Mouse (Mus musculus) common myeloid progenitor, adult 5-6 weeks (primary cell): Measurements from ENCODE around the gene Gm17509. TPM values are rescaled to one million over a fixed set of nuclear protein-coding genes. Genes with fewer than 3 reads are reported as not detected.

ENCODE experiments used
- ATAC-seq: replicated peaks from 2 replicates; pipeline ENCODE4 v1.8.0; 2016; ENCODE audit warnings: low read depth, mild to moderate bottlenecking, moderate TSS enrichment, inconsistent platforms; ENCODE audit not compliant: poor library complexity, severe bottlenecking
- total RNA-seq: library from RNA; stranded (forward); fragments of 200-1000, 187-1606 nt; gene quantifications from 2 replicates; pipeline ENCODE4 v1.2.3, GENCODE M21; 2017

Gm17509 gene
- total RNA-seq: 0.24 and 0.27 TPM in 2 replicates

DNA sequence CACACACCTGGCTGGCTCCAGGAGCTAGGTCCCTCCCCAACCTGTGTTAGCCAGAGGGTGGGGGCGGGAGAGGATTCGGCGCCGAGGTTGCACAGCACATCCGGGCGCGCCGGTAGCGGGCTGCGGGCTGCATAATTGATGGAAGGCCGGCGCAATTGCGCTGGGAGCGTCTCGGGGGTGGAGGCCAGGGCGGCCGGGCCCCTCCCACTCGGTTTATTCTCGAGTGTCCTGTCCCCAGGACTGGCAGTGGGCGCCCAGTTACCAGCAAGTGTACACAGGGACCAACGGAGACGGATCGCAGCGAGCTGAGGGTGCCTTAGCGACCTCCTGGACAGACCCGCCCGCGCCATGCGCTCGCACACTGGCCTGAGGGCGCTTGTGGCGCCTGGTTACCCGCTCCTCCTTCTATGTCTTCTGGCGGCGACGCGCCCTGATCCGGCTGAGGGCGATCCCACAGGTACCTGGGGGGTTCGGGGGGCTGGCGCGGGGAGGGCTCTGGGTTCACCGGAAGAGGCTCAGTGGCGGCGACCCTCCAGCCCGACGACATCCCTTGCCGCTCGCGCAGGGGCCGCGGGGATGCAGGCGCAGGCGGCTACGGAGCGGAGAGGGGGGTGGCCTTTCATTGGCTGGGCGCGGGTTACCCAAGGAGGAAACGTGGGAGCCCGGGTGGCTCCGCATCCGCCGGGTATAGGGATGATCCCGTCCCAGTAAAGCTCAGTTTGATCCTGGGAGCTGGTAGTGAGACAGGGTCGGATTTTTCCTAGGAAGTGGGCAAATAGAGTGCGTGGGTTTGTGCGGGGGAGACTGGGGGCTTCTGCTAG is at the start of gene Gm17509:
TSS of gene Gm17509 (minus strand) at position 575 of the 821 bp plus-strand sequence.
- ATAC-seq: peak; percentile 64

DNA sequence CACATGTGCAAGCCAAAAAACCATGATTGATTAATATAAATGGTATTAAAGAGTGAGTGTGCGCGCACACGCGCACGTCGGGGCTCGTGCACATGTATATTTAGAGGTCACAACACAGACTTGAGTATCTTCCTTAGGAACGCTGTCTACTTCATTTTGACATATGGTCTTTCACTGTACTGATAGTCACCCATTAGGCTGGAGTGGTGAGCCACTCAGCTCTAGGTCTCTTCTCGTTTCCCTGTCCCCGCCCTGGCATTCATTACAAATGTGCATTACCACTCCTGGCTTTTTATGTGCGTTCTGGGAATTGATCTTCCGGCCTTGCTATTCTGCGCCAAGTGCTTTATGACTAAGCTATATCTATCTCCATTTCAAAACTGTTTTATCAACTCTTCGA is 47.1 kb upstream of the Gm17509 start:
- ATAC-seq: no peak

DNA sequence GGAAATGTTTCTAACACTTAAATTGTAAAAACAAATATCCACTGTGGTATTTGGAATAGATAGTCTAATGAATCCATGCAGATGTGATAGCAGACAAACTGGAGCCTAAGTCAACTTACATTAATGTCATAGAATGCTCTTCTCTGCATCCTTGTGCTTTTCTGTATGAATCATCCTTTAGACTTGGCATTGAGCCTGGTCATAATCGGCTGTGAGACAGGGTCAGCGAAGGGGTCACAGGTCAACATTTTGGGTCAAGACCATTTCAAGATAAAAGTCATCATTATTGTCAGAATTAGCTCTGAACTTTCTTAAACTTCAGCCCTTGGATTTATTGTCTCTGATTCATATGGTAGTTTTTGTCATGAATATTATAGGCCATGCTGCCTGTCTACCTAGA is 45.3 kb upstream of the Gm17509 start:
- no peak for ATAC-seq

DNA sequence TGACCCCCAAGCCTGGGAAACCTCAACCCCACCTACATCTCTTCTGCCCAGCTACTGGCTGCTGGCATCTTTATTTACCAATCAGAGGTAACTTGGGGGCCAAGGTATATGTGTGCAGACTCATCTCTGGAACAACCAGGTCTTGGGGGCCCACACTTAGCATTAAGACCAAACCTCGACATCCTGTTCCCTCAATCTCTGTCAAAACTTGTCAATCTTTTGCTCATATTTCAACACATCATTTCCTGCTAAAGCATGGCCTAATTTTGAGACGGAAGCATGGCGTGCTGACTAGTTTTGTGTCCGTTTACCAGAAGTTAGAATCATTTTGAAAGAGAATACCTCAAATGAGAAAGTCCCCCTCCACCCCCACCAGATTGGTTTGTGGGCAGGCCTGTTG is 39.8 kb upstream of the Gm17509 start:
- ATAC-seq: peak; percentile 64

DNA sequence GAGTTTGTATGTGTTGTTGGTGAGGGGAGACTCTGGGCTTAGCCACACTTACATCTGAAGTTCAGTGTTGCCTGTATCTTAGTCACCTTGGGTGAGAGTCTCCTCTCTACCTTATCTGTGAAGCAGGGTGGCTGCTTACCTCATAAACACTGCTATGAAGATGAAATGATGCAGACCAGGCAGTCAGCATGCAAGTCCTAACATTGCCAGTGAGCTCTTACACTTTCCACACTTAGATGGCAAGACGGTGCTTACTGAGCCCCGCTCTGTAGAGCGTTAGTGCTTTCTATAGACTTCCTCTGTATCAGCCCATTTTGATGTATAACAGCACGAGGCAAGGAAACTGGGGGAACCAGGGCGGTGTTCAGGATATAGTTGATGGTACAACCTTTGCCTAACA is 21.7 kb upstream of the Gm17509 start:
- peak; percentile 12 for ATAC-seq

GRCm38 (mm10) chr13:117242063-117242462 is 21.2 kb upstream of the Gm17509 start:
- ATAC-seq: peak; percentile 83

DNA sequence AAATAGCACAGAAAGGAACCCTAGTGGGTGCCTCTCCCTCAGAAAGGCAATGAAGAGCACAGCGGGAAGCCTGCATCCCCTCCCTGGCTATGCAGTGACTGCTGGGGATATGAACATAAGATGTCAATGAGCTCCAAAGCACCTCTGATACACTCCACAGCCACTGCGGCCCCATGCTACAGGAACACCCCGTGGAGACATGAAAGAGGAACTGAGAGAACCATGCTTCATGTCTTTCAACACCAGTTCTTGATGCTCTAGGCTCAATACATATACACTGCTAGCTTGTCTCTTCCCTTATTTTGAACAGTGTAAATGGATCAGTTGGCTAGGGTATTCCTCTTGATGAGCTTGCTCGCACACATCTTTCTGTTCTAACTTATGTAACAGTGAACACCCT is 16.2 kb upstream of the Gm17509 start:
- peak; percentile 77 for ATAC-seq

DNA sequence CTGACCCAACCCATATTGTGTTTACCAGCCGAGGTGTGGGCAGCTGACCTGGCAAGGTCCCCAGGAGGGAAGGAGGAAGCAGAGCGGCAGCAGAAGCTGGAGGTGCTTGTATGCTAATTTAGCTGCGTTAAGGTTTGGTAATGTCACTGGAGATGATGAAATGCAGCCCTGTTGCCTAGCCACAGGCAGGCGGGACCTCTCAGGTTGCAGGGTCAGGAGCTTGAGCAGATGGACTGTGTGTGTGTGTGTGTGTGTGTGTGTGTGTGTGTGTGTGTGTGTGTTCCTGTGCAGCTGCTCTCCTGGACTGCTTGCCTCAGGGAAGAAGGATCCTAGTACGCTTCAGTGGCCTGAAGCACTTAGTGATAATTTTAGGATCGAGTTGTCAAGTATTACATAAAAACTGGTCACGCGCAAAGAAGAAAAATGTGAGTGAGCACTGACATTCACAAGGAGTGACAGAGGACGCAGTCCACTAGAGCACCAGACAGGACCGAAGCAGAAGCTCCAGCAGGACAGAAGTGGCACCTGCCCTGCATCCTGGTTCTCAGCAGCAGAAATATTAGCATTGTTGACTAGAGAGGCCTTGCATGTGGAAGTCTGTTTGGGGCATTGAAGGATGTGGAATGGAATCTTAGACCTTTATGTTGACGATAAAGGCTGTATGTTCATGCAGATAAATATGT is 14.8 kb upstream of the Gm17509 start:
- ATAC-seq: peak; percentile 80

- ATAC-seq: no peak
Measured at GRCm38 (mm10) chr13:117234486-117234885, 13.6 kb upstream of the Gm17509 start.

DNA sequence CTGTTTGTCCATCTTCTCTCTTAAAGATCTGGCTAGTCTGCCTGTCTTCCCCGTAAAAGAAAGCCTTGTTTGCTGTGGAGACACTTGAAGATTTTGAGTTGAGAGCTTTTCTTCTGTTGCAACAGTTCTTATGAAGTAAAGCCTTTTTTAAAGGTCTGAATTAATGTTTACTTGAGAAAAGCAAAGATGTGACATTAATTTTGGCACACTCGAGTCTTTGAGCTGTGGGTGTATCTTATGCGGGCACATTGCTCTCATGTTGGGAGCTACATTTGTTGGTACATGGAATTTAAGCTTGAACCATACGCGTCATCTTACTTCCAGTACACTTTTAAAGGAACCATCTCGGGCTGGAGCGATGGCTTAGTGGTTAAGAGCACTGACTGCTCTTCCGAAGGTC is 12.9 kb upstream of the Gm17509 start:
- no peak for ATAC-seq

GRCm38 (mm10) chr13:117230371-117231110 is 9.7 kb upstream of the Gm17509 start:
- ATAC-seq: no peak

DNA sequence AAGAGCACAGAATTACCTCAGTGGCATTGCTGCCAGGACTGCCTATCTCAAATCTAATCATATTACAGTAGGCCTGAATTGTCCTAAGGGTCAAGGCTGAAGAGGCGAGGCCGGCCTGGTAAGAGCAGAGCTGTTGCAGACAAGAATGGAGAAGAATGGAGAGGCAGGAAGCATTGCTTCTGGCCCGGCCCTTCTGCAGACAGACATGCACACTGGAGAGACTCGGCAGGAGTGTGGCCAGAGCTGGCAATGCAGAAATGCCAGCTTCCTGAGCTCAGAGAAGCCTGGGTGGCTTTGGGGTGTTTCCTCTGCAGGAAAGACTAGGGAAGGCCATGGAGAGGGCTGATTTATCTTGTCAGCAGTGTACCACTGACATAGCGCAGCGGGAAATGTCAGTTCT is 4.7 kb upstream of the Gm17509 start:
- ATAC-seq: peak; percentile 13; the same call in 1 of the 2 replicates

DNA sequence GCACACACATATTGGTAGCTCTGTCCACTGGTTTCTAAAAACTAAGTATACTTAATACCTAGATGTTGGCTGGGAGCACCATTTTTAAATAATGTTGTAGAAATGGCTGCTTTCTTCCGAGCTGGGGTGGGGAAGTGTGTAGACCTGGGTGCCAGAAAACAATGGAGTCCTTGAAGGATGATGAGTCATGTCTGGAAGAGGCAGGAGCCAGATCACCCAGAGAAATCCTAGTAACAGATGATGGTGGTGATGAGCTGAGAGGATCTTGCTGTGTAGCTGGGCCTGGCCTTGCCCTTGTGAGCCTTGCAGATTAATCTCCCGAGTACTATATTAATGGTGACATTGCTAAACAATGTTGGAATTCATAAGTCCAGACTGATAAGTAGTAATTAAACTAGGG is 4.0 kb upstream of the Gm17509 start:
- ATAC-seq: no peak

DNA sequence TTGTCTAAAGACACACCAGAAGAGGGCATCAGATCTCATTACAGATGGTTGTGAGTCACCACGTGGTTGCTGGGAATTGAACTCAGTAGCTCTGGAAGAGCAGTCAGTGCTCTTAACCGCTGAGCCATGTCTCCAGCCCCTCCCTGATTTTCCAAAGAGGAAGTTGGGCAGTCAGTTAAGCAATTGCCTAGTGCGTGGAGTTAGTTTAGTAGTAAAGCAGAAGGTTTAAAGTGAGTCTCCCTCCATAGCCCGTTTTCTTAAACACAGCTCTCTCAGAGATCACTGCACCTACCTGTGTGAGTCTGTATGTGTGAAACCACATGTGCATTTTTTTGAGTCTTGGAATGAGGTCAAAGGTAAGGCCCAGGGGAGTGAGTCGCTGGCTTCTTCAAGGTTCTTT is 2.2 kb upstream of the Gm17509 start:
- ATAC-seq: peak; percentile 61

DNA sequence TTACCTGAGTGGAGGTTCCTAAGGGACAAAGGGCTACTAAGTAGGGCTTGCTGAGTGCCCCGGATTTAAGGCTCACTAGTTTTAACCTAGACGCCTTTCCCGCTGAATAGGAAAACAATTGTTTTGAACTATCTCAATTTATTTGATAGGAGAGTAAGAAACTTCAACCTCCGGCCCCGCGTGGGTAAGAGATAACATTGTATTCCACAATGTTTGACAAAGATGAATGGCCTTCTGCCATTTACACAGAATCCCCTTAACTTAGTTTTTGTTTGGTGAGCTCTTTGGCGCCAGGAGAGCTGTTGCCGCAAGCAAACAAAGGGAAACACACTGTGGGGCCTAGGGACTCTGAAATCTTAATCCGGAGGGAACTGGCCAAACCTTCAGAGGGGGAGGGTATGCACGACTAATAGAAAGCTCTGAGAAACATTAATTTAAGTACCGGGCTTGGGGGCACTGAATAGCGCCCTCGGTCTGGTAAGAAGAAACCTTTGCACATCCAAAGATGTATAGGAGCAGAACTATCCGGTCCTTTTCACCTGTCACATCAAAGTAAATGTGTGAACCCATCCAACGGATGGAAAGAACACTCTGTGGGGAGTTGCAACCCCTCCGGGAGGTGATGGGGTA is 889 bp downstream of the Gm17509 start:
- ATAC-seq: no peak

GRCm38 (mm10) chr13:117218092-117218491 is 2.8 kb downstream of the Gm17509 start:
- no peak for ATAC-seq

DNA sequence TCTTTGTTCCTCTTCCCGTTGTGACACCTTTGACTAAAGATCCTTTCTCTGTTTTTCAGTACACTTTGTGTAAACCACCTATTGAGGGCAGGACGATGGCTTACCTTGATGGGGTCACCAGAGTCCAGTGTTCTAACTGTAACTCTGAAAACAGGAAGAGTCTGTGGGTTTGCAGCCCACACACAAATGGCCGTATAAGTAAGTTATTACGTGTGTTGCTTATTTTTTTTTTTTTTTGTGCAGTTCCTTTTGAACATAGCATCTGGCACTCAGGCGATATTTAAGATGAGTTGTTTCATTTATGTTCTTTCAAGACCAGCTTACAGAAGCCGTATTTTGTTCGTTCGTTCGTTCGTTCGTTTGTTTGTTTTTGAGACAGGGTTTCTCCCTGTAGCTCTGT is 3.3 kb downstream of the Gm17509 start:
- peak; percentile 9; the same call in 1 of the 2 replicates for ATAC-seq

DNA sequence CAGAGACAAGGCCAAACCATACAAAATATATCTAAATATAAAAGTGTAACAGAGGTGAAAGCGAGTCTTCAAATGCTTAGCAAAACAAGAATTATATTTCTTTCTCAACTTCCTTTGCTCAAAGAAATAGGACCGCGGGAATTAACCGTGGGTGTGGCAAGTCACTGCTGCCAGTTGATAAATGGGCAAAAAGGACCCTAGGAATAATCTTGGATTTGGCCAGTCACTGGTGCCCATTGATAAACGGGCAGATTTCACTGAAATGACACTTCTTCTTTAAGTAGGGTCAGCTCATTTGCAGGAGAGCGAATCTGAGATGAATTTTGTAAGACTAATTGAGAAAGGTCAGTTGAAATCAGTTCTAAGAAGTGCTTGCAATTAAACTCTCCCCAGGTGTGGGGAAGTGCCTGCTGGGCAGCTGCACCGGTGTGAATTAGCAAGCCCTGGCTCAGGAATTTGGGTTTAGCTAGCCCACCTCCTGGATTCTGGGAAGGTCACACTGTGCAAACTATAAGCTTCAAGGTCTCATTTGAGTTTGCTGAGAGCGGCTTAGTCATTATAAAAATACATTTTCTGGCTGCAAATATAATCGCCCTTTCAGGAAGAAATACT is 4.0 kb downstream of the Gm17509 start:
- ATAC-seq: no peak

GRCm38 (mm10) chr13:117216126-117216525 is 4.7 kb downstream of the Gm17509 start:
- no peak for ATAC-seq

- ATAC-seq: no peak
Measured at GRCm38 (mm10) chr13:117215481-117215880, 5.4 kb downstream of the Gm17509 start.
